Mouse (Mus musculus) midbrain, embryonic 16.5 days (tissue): ENCODE data around the gene Nos1. TPM values are rescaled to one million over a fixed set of nuclear protein-coding genes. Genes with fewer than 3 reads are reported as not detected.

ENCODE experiments used
- ATAC-seq: fragments of 200-750 bp; cut with Nextera tagmentation; 2 replicates; pipeline ENCODE4 v1.8.0; 2017; ENCODE audit warnings: moderate TSS enrichment
- H3K27ac ChIP-seq: fragments of 300-500 bp; sonication (generic); 2 replicates; pipeline ENCODE4 v1.5.1; 2014; ENCODE audit warnings: mild to moderate bottlenecking, low read length, mixed read lengths
- H3K27me3 ChIP-seq: fragments of 300-500 bp; sonication (generic); 2 replicates; pipeline ENCODE4 v1.6.1; 2014; ENCODE audit warnings: low read depth, low read length, mixed read lengths; ENCODE audit not compliant: control insufficient read depth, insufficient read depth
- H3K36me3 ChIP-seq: fragments of 300-500 bp; sonication (generic); 2 replicates; pipeline ENCODE4 v1.6.1; 2014; ENCODE audit warnings: mild to moderate bottlenecking, low read length, moderate library complexity, mixed read lengths; ENCODE audit not compliant: control insufficient read depth, insufficient read depth
- H3K4me1 ChIP-seq: fragments of 300-500 bp; sonication (generic); 2 replicates; pipeline ENCODE4 v1.6.1; 2014; ENCODE audit warnings: mild to moderate bottlenecking, low read length, mixed read lengths; ENCODE audit not compliant: control insufficient read depth, insufficient read depth
- H3K4me2 ChIP-seq: fragments of 300-500 bp; sonication (generic); 2 replicates; pipeline ENCODE4 v1.6.1; 2014; ENCODE audit warnings: mild to moderate bottlenecking, low read length, mixed read lengths
- H3K4me3 ChIP-seq: fragments of 300-500 bp; sonication (generic); 2 replicates; pipeline ENCODE4 v1.5.1; 2014; ENCODE audit warnings: low read depth, mild to moderate bottlenecking, low read length, moderate library complexity, mixed read lengths
- H3K9ac ChIP-seq: fragments of 300-500 bp; sonication (generic); 2 replicates; pipeline ENCODE4 v1.6.1; 2014; ENCODE audit warnings: low read depth, low read length, mixed read lengths
- H3K9me3 ChIP-seq: fragments of 300-500 bp; sonication (generic); replicated peaks from 2 replicates; pipeline ENCODE4 v1.6.1; 2014; ENCODE audit warnings: mild to moderate bottlenecking, low read length, mixed read lengths; ENCODE audit not compliant: control insufficient read depth, poor library complexity, severe bottlenecking
- WGBS: fragments of 180-500 bp; shearing (Covaris S2); extraction: QIAGEN DNeasy Blood & Tissue Kit; methylation state at CpG from one replicate; pipeline ENCODE4 v1.1.7; 2014; 5-methylcytosine and 5-hydroxymethylcytosine counted together
- polyA plus RNA-seq: library from polyadenylated mRNA; unstranded; fragments of >200 nt; fragmentation: Nextera tagmentation; extraction: Ambion mirVana; gene quantifications from 2 replicates; pipeline ENCODE4 v1.2.1, GENCODE M21; 2015

Nos1 gene
- polyA plus RNA-seq, 1 experiment from 2014 or later = 3.0 TPM

- H3K4me3 ChIP-seq = no peak overlapping the region
- no peak for ATAC-seq
- H3K36me3 ChIP-seq = no peaks in the 10 kb centered on the region
- H3K4me2 ChIP-seq = no peak overlapping the region
- H3K4me1 ChIP-seq = no peaks in the 10 kb centered on the region
- no peak overlapping the region for H3K9ac ChIP-seq
- H3K9me3 ChIP-seq = no peaks in the 10 kb centered on the region
- no peak overlapping the region for H3K27ac ChIP-seq
- WGBS = 79% methylated on average over 3 of the region's 3 CpGs
- no peaks in the 10 kb centered on the region for H3K27me3 ChIP-seq
These were observed 160.7 kb downstream of the Nos1 start for GRCm38 (mm10) chr5:117941552-117941951.

GRCm38 (mm10) chr5:117946605-117947004, 165.8 kb downstream of the Nos1 start:
- Histone ChIP-seq H3K4me2 (no peak overlapping the region), H3K36me3 (no peaks in the 10 kb centered on the region), H3K9me3 (no peaks in the 10 kb centered on the region), H3K27ac (no peak overlapping the region), H3K4me3 (no peak overlapping the region), H3K9ac (no peak overlapping the region), H3K27me3 (no peaks in the 10 kb centered on the region), H3K4me1 (no peaks in the 10 kb centered on the region)
- 26% methylated on average over 4 of the region's 4 CpGs for WGBS
- no peak for ATAC-seq

- Histone ChIP-seq H3K9ac (no peak overlapping the region), H3K4me1 (no peaks in the 10 kb centered on the region), H3K27ac (no peak overlapping the region), H3K36me3 (no peaks in the 10 kb centered on the region), H3K9me3 (no peaks in the 10 kb centered on the region), H3K27me3 (no peaks in the 10 kb centered on the region), H3K4me3 (no peak overlapping the region), H3K4me2 (no peak overlapping the region)
- 67% methylated on average over 10 of the region's 10 CpGs for WGBS
- ATAC-seq = no peak
These were observed 168.6 kb downstream of the Nos1 start for GRCm38 (mm10) chr5:117949393-117949792.

GRCm38 (mm10) chr5:117953893-117954292, 173.1 kb downstream of the Nos1 start:
- 89% methylated on average over 12 of the region's 12 CpGs for WGBS
- H3K27me3 ChIP-seq = no peaks in the 10 kb centered on the region
- no peak for ATAC-seq

GRCm38 (mm10) chr5:117954429-117954828, 173.6 kb downstream of the Nos1 start:
- Histone ChIP-seq H3K9me3 (no peaks in the 10 kb centered on the region), H3K4me2 (no peak overlapping the region), H3K27me3 (no peaks in the 10 kb centered on the region), H3K4me3 (no peak overlapping the region), H3K36me3 (no peaks in the 10 kb centered on the region), H3K27ac (no peak overlapping the region), H3K4me1 (no peaks in the 10 kb centered on the region), H3K9ac (no peak overlapping the region)
- WGBS = 81% methylated on average over 1 of the region's 1 CpGs
- ATAC-seq = no peak

More at GRCm38 (mm10) chr5:117953893-117954292, 173.1 kb downstream of the Nos1 start:
- H3K9me3 ChIP-seq = no peaks in the 10 kb centered on the region
- H3K36me3 ChIP-seq = no peaks in the 10 kb centered on the region
- H3K9ac ChIP-seq = no peak overlapping the region
- H3K27ac ChIP-seq = no peak overlapping the region
- no peak overlapping the region for H3K4me3 ChIP-seq
- H3K4me2 ChIP-seq = no peak overlapping the region
- no peaks in the 10 kb centered on the region for H3K4me1 ChIP-seq

- Histone ChIP-seq H3K4me2 (no peak overlapping the region), H3K9ac (no peak overlapping the region), H3K9me3 (no peaks in the 10 kb centered on the region), H3K27ac (no peak overlapping the region), H3K36me3 (no peaks in the 10 kb centered on the region), H3K4me1 (no peaks in the 10 kb centered on the region), H3K27me3 (no peaks in the 10 kb centered on the region), H3K4me3 (no peak overlapping the region)
- no peak for ATAC-seq
- WGBS = 36% methylated on average over 10 of the region's 10 CpGs
These were observed 175.0 kb downstream of the Nos1 start for GRCm38 (mm10) chr5:117955675-117956420.

- H3K27me3 ChIP-seq = no peaks in the 10 kb centered on the region
- no peak overlapping the region for H3K4me3 ChIP-seq
- no peak for ATAC-seq
- no peaks in the 10 kb centered on the region for H3K4me1 ChIP-seq
- WGBS = 53% methylated on average over 9 of the region's 9 CpGs
- no peaks in the 10 kb centered on the region for H3K9me3 ChIP-seq
- no peak overlapping the region for H3K9ac ChIP-seq
- H3K27ac ChIP-seq = no peak overlapping the region
- H3K36me3 ChIP-seq = no peaks in the 10 kb centered on the region
- no peak overlapping the region for H3K4me2 ChIP-seq
These were observed 183.9 kb downstream of the Nos1 start for GRCm38 (mm10) chr5:117964750-117965149.

- no peak overlapping the region for H3K27ac ChIP-seq
- no peak overlapping the region for H3K4me2 ChIP-seq
- H3K9ac ChIP-seq = no peak overlapping the region
- no peaks in the 10 kb centered on the region for H3K4me1 ChIP-seq
- H3K4me3 ChIP-seq = no peak overlapping the region
- H3K9me3 ChIP-seq = no peaks in the 10 kb centered on the region
- 69% methylated on average over 9 of the region's 9 CpGs for WGBS
- ATAC-seq = no peak
- no peaks in the 10 kb centered on the region for H3K36me3 ChIP-seq
- H3K27me3 ChIP-seq = no peaks in the 10 kb centered on the region
These were observed 186.1 kb downstream of the Nos1 start for GRCm38 (mm10) chr5:117966956-117967355.

GRCm38 (mm10) chr5:117967659-117968069, 186.8 kb downstream of the Nos1 start:
- 71% methylated on average over 4 of the region's 4 CpGs for WGBS
- H3K4me1 ChIP-seq = no peaks in the 10 kb centered on the region
- H3K9ac ChIP-seq = no peak overlapping the region
- no peaks in the 10 kb centered on the region for H3K36me3 ChIP-seq
- no peaks in the 10 kb centered on the region for H3K27me3 ChIP-seq
- H3K27ac ChIP-seq = no peak overlapping the region
- H3K4me2 ChIP-seq = no peak overlapping the region
- no peaks in the 10 kb centered on the region for H3K9me3 ChIP-seq
- H3K4me3 ChIP-seq = no peak overlapping the region
- ATAC-seq = no peak
